Mouse (Mus musculus): ENCODE measurements around the gene Rab3a.

Gene Rab3a

DNA sequence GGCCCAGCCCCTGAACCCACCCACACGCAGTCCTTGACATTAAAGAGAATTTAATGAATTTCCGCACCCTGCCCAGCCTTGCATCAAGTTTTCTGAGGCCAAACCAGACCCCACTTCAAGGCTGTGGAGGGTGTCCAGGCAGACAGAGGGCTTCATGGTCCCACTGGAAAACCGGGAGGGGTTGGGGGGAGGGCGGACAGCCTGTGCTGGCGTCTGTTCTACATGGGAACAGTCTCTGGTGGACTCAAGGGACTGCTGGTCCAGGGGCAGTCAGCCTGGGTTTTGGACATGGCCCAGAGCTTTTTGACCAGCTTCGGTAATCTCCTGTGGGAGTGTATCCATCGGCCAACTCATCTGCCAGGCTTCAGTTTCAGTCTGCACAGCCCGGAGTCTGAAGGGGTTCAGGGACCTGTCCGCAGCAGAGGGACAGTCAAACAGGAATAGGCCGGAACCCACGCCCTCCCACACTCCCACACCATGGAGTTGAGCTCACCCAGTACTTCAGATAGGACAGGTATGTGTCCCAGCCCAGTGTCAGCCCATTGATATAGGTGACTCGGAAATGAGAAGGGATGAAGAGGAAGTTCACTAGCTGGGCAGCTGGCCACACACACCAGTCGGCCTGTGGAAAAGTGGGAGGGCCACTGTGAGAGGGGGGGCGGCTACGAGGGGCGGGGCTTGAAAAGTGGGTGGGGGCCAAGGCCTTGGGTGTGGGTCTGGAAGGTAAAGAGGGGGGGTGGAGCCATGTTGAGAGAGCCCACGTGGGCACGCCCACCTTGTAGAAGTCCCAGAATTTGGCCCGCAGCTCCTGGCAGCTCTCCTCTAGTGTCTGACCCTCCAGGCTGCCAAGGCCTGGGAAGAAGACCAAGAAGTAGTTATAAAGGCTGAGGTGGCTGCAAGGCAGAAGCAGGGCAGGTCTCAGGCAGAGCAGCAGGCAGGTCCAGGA, 4.4 kb downstream of the Rab3a start:
- no peak for DNase-seq (ENCODE audit: low read depth, low spot score)

GRCm38 (mm10) chr8:70760350-70760749, 5.9 kb downstream of the Rab3a start:
- DNase-seq (ENCODE audit: low read depth, low spot score): peak; percentile 53

DNA sequence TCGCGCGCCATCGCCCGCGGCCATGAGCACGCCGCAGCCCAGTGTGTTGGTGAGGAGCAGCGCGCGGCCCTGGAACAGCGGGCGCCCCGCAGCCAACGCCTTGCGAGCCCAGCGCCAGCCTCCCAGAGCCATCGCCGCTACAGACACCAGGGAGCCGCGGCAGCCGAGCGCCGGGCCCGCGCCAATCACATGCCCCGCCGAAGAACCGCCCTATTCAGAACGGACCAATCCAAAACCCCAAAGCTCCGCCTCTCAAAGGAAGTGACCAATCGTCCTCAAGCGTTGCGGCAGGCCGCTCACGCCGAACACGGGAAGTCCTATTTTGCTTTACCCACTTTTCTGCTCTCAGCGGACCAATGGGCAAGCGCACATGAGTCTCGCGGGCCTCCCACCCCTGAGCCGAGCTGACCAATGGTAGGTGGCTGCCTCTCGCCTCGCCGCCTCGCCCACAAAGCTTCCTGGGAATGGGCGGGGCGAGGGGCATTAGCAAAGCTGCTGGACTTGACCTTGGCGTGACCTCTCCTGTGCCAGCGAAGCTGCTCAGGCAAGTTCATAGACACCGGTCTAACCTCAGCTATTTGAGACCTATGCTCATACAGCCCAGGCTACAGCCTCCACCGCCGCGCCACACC, 6.4 kb downstream of the Rab3a start, which contains the start of gene Mpv17l2:
Mpv17l2 (minus strand) TSS at position 172 of the 632 bp plus-strand sequence.
- peak; percentile 97 for DNase-seq (ENCODE audit: low read depth, low spot score)

GRCm38 (mm10) chr8:70762118-70762517, 7.6 kb downstream of the Rab3a start:
- DNase-seq (ENCODE audit: low read depth, low spot score): no peak

- peak; percentile 75 for DNase-seq (ENCODE audit: low read depth, low spot score)
Measured at GRCm38 (mm10) chr8:70763354-70763753, 8.9 kb downstream of the Rab3a start.

DNA sequence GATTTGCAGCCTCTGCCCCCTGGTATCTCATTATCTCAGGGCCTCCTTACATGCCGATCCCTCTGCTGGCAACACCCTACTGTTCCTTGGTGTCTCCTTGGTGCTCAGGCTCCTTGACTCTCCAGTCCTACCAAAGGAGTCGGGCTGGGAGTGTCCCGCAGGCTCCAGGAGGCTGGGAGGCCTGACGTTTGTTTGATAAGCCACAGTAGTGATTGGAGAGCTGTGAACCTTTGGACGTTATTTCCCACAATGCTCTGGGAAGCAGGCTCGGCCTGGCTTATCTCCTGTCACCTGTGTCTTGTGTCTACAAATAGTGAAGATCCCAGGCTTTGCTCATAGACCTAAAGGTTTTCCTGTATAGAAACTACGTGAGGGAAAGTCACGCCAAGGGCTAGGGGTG, 9.5 kb downstream of the Rab3a start:
- DNase-seq (ENCODE audit: low read depth, low spot score): no peak

GRCm38 (mm10) chr8:70764676-70765075, 10.2 kb downstream of the Rab3a start:
- DNase-seq (ENCODE audit: low read depth, low spot score): no peak

DNA sequence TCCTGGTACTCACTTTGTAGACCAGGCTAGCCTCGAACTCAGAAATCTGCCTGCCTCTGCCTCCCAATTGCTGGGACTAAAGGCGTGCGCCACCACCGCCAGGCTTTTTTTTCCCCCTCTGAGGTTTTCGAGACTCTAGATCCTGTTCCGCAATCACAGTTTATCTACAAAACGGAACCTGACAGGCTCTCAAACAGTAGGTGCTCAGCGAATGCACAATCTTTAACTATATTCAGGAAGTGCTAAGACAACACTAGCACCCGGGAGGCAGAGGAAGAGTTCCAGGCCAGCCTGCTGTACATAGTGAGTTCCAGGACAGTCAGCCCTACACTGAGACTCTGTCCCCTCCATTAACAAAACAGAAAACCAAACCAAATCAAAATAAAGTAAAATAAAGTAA, 10.8 kb downstream of the Rab3a start:
- DNase-seq (ENCODE audit: low read depth, low spot score): no peak

DNA sequence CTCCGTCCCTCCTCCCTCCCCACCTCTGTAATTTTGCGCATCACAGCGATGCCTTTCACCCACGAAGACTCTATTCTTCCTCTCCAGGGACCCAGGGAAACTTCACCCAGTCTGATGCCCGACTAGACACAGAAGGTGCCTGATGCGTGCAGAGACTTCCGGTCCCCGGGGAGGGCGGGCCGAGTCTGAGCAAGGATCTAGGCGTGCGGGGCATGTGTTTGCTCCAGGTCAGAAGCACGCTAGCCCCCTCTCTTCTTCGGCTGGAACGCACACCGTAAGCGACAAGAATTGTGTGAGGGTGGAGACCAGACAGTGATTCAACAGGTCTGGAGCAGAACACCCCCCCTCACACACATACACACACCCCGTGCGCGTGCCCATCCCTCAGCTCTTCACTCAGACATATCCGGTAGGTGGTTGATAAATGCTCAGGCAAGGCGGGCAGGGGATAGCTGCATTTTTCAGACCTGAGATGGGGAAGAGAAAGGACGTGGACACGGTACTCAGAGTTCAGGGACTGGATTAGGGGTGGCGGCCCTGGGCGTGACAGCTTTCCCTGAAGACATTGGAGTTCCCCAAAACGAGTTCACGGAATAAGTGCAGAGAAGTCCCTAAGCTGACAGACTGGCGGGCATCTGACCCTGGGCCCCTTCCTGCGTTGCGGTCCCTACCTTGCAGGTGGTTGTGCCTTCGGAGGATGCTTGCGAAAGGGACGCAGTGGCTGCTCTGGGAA, 11.5 kb downstream of the Rab3a start:
- peak; percentile 81 for DNase-seq (ENCODE audit: low read depth, low spot score)

DNA sequence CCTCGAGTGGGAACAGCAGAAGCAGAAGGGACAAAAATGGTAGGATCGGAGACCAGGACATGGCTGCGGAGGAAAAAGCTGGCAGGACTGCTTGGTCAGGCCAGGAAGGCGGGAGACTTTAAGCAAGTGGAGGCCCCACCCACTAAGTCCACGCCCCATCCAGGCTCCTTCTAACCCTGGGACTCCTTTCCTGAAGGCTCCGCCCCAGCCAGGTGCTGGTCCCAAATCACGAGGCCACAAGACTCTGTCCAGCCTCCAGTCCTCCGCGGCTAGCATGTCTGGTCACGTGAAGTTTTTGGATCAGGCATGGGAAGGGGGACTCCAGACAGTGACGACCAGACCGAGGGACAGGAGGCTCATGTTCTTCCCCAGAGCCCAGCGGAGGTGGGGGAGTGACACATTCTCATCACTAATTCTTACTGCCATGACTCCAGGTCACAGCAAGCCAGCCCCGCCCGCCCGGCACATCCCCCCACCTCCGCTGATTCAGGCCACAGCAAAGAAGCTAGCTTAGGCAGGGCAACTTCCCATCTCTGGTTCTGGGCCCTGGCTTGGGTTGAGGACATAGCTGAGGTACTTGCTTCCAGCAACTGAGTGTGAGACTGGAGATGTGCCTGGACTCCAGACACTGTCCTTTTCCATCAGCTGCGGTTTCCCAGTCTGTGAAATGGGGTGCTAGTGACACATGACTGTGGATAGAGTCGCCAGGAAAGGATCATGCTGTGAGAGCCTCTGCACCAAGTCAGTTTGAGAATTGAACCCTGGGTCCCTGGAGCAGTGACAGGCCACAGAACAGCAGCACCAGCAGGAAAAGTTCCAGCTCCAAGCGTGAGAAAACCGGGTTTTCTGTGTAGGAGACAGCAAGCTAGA, 12.3 kb downstream of the Rab3a start:
- peak; percentile 54 for DNase-seq (ENCODE audit: low read depth, low spot score)

DNA sequence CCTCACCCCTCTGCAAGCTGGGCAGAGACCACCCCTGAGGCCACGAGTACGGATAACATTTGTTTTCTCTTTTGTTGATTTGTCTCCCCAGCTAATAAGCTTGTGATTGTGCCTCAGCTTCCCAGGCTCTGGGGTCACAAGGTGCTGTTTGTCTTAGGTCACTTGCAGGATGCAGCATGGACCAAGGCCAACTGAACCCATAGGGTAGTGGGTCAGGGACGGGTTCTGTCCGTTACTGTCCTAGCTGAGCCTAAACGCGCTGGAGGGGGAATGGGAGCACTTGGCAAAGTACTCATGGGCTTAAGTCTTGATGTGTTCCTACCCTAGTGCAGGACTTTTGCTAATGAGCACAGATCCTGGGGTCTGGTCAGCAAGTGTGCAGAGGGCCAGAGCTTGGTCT, 13.0 kb downstream of the Rab3a start:
- DNase-seq (ENCODE audit: low read depth, low spot score): no peak

- DNase-seq (ENCODE audit: low read depth, low spot score): no peak
Measured at GRCm38 (mm10) chr8:70768231-70768776, 13.8 kb downstream of the Rab3a start.

DNA sequence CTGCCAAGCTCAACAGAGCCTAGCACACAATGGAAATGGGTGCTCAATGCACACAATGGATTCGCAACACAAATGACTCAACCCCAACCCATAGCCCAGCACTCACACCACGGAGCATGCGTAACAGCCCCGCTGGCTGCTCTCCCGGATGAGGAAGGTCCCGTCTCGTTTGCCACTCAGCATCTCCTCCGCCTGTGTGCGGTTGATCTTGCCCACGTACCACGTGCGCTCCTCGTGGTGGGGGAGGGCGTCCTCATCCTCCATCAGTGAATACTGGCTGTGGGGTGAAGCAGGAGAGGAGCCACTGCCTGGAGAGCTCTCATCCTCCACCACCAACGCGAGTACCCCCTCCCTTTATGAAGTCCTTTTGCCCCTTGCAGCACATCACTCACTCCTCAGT, 14.5 kb downstream of the Rab3a start:
- DNase-seq (ENCODE audit: low read depth, low spot score): no peak

GRCm38 (mm10) chr8:70769359-70769758, 14.9 kb downstream of the Rab3a start:
- peak; percentile 99 for DNase-seq (ENCODE audit: low read depth, low spot score)

DNA sequence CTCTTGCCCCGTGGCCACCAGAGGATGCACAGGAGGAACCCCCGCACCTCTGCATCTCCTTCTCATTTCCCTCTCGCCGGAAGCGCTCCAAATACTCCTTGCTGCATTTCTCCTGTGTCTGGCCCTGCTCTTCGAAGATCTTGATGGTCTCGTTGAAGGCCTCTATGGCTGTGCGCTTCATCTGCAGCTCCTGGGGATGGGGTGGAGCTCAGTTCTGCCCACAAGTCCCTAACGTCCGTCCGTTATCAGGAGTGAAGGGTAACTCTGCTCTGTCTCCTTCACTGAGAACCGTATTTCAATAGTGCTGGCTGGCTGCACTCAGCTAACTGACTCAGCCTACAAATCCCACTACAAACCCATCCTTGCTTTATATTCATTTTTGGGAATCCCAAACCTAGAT, 15.4 kb downstream of the Rab3a start:
- no peak for DNase-seq (ENCODE audit: low read depth, low spot score)

DNA sequence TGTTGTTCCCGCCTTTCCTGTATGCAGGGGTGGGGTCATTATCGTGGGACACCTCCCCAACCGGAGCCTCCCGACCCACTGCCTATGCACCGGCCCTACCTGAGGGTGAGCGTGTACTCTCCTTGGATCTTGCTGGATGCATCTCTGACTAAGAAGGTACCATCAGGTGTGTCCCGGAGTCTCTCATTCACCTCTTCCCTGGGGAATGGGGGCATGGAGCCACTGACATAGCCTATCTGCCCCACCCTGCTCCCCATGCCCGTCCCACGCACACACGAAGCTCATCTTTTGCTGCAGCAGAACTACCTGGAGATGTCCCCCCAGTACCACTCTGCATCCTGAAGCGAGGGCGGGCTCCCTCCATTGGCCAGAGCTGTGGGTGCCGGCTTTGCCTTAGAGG, 16.3 kb downstream of the Rab3a start:
- no peak for DNase-seq (ENCODE audit: low read depth, low spot score)

DNA sequence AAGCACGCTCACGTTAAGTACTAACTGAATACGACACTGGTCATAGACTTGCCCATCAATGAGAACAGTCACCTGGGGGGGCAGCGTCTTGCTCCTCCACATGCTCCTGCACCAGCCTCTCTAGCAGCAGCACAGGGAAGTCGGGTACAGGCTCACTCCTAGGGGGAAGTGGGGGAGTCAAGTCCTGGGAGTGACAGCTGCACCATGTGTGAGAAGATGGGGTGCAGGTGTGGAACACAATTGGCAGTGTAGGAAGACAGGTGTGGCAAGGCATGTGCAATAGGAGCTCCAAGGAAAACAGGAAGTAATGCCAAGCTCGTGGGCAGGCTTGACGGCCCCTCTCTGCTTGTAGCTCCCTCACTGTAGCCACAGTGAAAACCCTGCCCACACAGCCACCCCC, 16.7 kb downstream of the Rab3a start:
- no peak for DNase-seq (ENCODE audit: low read depth, low spot score)

GRCm38 (mm10) chr8:70772075-70772474, 17.6 kb downstream of the Rab3a start:
- no peak for DNase-seq (ENCODE audit: low read depth, low spot score)

DNA sequence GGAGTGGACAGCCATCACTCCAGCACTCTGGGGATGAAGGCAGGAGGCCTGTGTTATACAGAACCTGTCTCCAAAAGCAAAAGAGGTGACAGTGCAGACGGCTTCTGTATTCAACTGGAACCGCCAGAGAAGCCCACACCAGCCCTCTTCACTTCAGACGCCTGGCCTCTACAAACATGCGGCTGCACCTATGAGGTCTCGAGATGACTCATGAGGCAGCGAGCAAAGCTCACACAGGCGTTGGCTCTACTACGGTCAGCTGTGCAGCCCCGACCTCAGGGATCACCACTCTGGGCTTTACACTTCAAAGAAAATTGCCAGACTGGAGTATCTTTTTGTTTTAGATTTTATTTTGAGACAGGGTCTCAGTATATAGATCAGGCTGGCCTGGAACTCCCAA, 18.4 kb downstream of the Rab3a start:
- DNase-seq (ENCODE audit: low read depth, low spot score): no peak

DNA sequence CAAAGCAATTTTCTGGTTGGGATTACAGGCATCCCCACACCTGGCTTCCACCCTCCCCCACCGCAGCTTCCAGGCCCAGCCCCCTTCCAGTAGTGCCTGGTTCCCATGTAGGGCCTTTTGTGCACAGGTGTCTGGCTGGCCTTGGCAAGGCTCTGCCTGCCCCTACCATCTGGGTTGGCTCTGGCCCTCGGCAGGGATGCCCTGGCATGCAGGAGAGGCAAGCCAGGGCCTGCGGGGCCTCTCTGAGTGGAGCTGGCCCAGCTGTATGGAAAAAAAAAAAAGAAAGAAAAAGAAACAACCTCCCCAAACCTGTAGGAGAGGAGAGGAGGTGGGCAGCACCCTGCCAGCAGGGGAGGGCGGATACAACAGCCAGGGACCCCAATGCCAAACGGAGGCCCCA, 18.9 kb downstream of the Rab3a start:
- no peak for DNase-seq (ENCODE audit: low read depth, low spot score)

DNA sequence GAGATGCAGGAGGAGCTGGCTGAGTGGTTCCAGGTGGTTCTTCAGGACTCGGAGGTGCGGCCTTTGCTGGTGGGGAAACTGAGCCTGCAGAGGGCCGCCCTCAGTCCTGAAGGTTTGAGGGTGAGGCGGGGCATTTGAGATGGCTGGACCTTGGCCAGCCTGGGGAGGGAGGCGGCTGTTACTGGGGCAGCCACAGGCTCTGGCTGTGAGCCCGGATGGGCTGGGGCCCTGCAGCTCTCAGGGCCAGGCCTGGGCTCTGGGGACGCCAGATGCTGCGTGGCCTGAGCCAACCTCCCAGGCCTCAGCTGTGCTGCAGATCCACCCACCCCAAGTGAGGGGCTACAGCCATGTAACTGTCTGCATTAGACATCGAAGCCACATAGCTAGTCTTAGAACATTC, 19.4 kb downstream of the Rab3a start:
- no peak for DNase-seq (ENCODE audit: low read depth, low spot score)
